ENCODE assay signal across 8 mouse cellular contexts in genomic region chr7:45709036-45709435, GRCm38 (mm10). TPM values are rescaled to one million over a fixed set of nuclear protein-coding genes. Genes with fewer than 3 reads are reported as not detected.
DNase-seq lines count a peak whose midpoint lies in the region; ATAC-seq and TF ChIP-seq lines count a peak whose summit lies in the region.

No protein-coding gene starts in this region.

- no peak for TF ChIP-seq CTCF in cortical plate, adult 2 months (IDR thresholded peaks at IDR 0.05; ENCODE audit: extremely low read depth, insufficient read depth, low read length)

- peak; percentile 97 for DNase-seq in heart, adult 11 months
- no peak for DNase-seq in heart, postnatal 36 days
- peak; percentile 51 for DNase-seq in CD4-positive helper T cell, adult 2 months (ENCODE audit: low read depth, low spot score)
- peak; percentile 43 for DNase-seq in splenic B cell, adult 2 months (ENCODE audit: low read depth, low spot score)
- DNase-seq in ovary, postnatal 10 days (ENCODE audit: low spot score), result no peak
- no peak for DNase-seq in frontal cortex, postnatal 14 days (ENCODE audit: low spot score in 2 of 2)

- peak overlapping the region; percentile 82; the same call in 1 of the 2 replicates for H3K27ac ChIP-seq in cortical plate, adult 2 months (ENCODE audit: insufficient read depth, low read length)
- H3K27ac ChIP-seq in kidney, embryonic 15.5 days, result no peak overlapping the region

- H3K9ac ChIP-seq in kidney, embryonic 15.5 days, result no peak overlapping the region

- peak overlapping the region; percentile 98; the same call in 1 of the 2 replicates for H3K4me2 ChIP-seq in kidney, embryonic 15.5 days

- peaks cover 45% of the 10 kb centered on the region for H3K36me3 ChIP-seq in kidney, embryonic 15.5 days
- peaks cover 9% of the 10 kb centered on the region for H3K36me3 ChIP-seq in splenic B cell, adult 2 months (ENCODE audit: control insufficient read depth, insufficient read depth, low read length, poor library complexity, severe bottlenecking)

- no peaks in the 10 kb centered on the region for H3K9me3 ChIP-seq in kidney, embryonic 15.5 days (replicated peaks)

- peaks cover 11% of the 10 kb centered on the region for H3K4me1 ChIP-seq in cortical plate, adult 2 months (ENCODE audit: control insufficient read depth, insufficient read depth, low read length)
- H3K4me1 ChIP-seq in kidney, embryonic 15.5 days, result peaks cover 52% of the 10 kb centered on the region

- intact Hi-C loops in heart, postnatal 36 days (cut with DNase I), result loop anchor here (5.0 kb wide), 1 partner anchor 998 kb away; no protein-coding TSS in a partner anchor

- ATAC-seq in kidney, embryonic 15.5 days (replicated peaks; ENCODE audit: low FRiP score), result no peak

- 53% methylated on average over 6 of the region's 6 CpGs for WGBS in kidney, embryonic 15.5 days

- no peak overlapping the region for H3K4me3 ChIP-seq in cortical plate, adult 2 months (ENCODE audit: insufficient read depth, low read length)
- no peak overlapping the region for H3K4me3 ChIP-seq in kidney, embryonic 15.5 days (replicated peaks)

- H3K27me3 ChIP-seq in kidney, embryonic 15.5 days, result no peaks in the 10 kb centered on the region
- H3K27me3 ChIP-seq in splenic B cell, adult 2 months (ENCODE audit: control insufficient read depth, insufficient read depth, low read length, poor library complexity, severe bottlenecking), result no peaks in the 10 kb centered on the region

- TF ChIP-seq POLR2A in cortical plate, adult 2 months (IDR thresholded peaks at IDR 0.05; ENCODE audit: extremely low read depth, insufficient read depth, low read length), result 0 out of 2 replicates have a peak, but pooled peaks have one; percentile 8

RNA-seq across cellular contexts. Expression of gene Dbp, which starts 4.1 kb away (rescaled TPM):
- total RNA-seq in heart, postnatal 36 days (2021), result 100 to 1,000 TPM in 1 of 2 experiments, 10 to 100 TPM in 1; 44.4 to 158 TPM
- polyA plus RNA-seq in cortical plate, adult 2 months (2012; rRNA removed), result 251 and 257 TPM in 2 replicates
- polyA plus RNA-seq in kidney, embryonic 15.5 days (2015; fragmentation: Nextera tagmentation; extraction: Ambion mirVana), result 3.7 and 4.7 TPM in 2 replicates

RNA-seq across cellular contexts. Expression of gene Rpl18, which starts 6.2 kb away (rescaled TPM):
- 100 to 1,000 TPM; 550 to 591 TPM for total RNA-seq in heart, postnatal 36 days (2021)
- 255 and 261 TPM in 2 replicates for polyA plus RNA-seq in cortical plate, adult 2 months (2012; rRNA removed)
- 1,132 and 1,166 TPM in 2 replicates for polyA plus RNA-seq in kidney, embryonic 15.5 days (2015; fragmentation: Nextera tagmentation; extraction: Ambion mirVana)

RNA-seq across cellular contexts. Expression of gene Sphk2, which starts 8.8 kb away (rescaled TPM):
- total RNA-seq in heart, postnatal 36 days (2021), result 10 to 100 TPM; 16.2 to 18.7 TPM
- 22.5 and 23.5 TPM in 2 replicates for polyA plus RNA-seq in cortical plate, adult 2 months (2012; rRNA removed)
- 28.1 and 33.7 TPM in 2 replicates for polyA plus RNA-seq in kidney, embryonic 15.5 days (2015; fragmentation: Nextera tagmentation; extraction: Ambion mirVana)

RNA-seq across cellular contexts. Expression of gene Car11, which starts 9.4 kb away (rescaled TPM):
- total RNA-seq in heart, postnatal 36 days (2021), result 1 to 10 TPM; 6.2 to 6.7 TPM
- polyA plus RNA-seq in cortical plate, adult 2 months (2012; rRNA removed), result 351 and 377 TPM in 2 replicates
- 8.6 and 8.8 TPM in 2 replicates for polyA plus RNA-seq in kidney, embryonic 15.5 days (2015; fragmentation: Nextera tagmentation; extraction: Ambion mirVana)

RNA-seq across cellular contexts. Expression of gene Fam83e, which starts 12.0 kb away (rescaled TPM):
- total RNA-seq in heart, postnatal 36 days (2021), result under 1 TPM; 0.17 to 0.30 TPM
- 0.19 and 0.21 TPM in 2 replicates for polyA plus RNA-seq in cortical plate, adult 2 months (2012; rRNA removed)
- polyA plus RNA-seq in kidney, embryonic 15.5 days (2015; fragmentation: Nextera tagmentation; extraction: Ambion mirVana), result 1.4 and 2.5 TPM in 2 replicates

Comparison
In these comparisons a context has a peak if more than half of its experiments do, and no peak if none do; other contexts are left out.
1. DNase-seq: peak in heart, adult 11 months (single experiment), CD4-positive helper T cell, adult 2 months (single experiment) and splenic B cell, adult 2 months (single experiment); none in heart, postnatal 36 days (0 of 2), ovary, postnatal 10 days (single experiment) and frontal cortex, postnatal 14 days (0 of 2).
2. RNA of gene Dbp, which starts 4.1 kb away (polyA plus RNA-seq): 251 to 257 TPM in cortical plate, adult 2 months; 3.7 to 4.7 TPM in kidney, embryonic 15.5 days; every median in the first group is over 10 times any median in the second.